Mouse (Mus musculus) MEL (cell line): Measurements from ENCODE around the gene Hmg20a. TPM values are rescaled to one million over a fixed set of nuclear protein-coding genes. Genes with fewer than 3 reads are reported as not detected.

Source experiments
- DNase-seq: peaks from one replicate; pipeline ENCODE4 v3.0.0; 2011; ENCODE audit warnings: low read depth, low spot score
- H3K27ac ChIP-seq: 2 replicates; pipeline ENCODE4 v1.5.1; 2012; ENCODE audit warnings: low read depth, mild to moderate bottlenecking, control low read depth, low read length, moderate library complexity; ENCODE audit not compliant: control insufficient read depth
- H3K27me3 ChIP-seq, 2 experiments: fragments of 150-350 bp in 1 of 2; sonication (generic) in 1 of 2; 2 replicates each; pipeline ENCODE4 v1.6.1; 2012; ENCODE audit warnings: low read length in 2 of 2, mild to moderate bottlenecking in 2 of 2, improper control_type of control experiment in 1 of 2, moderate library complexity in 1 of 2; ENCODE audit not compliant: insufficient read depth in 2 of 2, control insufficient read depth in 1 of 2
- H3K36me3 ChIP-seq, 2 experiments: 2 replicates each; pipeline ENCODE4 v1.6.1; 2012 to 2014; ENCODE audit warnings: low read length in 2 of 2, improper control_type of control experiment in 1 of 2, inconsistent platforms in 1 of 2, mild to moderate bottlenecking in 1 of 2; ENCODE audit not compliant: insufficient read depth in 2 of 2, control insufficient read depth in 1 of 2
- H3K4me1 ChIP-seq, 2 experiments: fragments of 150-350 bp in 1 of 2; sonication (generic) in 1 of 2; 2 replicates each; pipeline ENCODE4 v1.6.1; 2012; ENCODE audit warnings: low read length in 2 of 2, improper control_type of control experiment in 1 of 2, mild to moderate bottlenecking in 1 of 2; ENCODE audit not compliant: insufficient read depth in 2 of 2, control insufficient read depth in 1 of 2
- H3K4me3 ChIP-seq, 2 experiments: fragments of 150-350 bp in 1 of 2; sonication (generic) in 1 of 2; 2 replicates each; pipeline ENCODE4 v1.5.1; 2012; ENCODE audit warnings: low read depth in 2 of 2, low read length in 2 of 2, mild to moderate bottlenecking in 2 of 2, moderate library complexity in 2 of 2, control low read depth in 1 of 2, improper control_type of control experiment in 1 of 2; ENCODE audit not compliant: control insufficient read depth in 1 of 2, insufficient read depth in 1 of 2
- H3K79me2 ChIP-seq: 2 replicates; pipeline ENCODE4 v1.6.1; 2012; ENCODE audit warnings: mild to moderate bottlenecking, low read length, moderate library complexity; ENCODE audit not compliant: control insufficient read depth, poor library complexity, insufficient read depth
- H3K9ac ChIP-seq: 2 replicates; pipeline ENCODE4 v1.6.1; 2012; ENCODE audit warnings: low read depth, mild to moderate bottlenecking, control low read depth, low read length, moderate library complexity; ENCODE audit not compliant: control insufficient read depth, poor library complexity, severe bottlenecking
- H3K9me3 ChIP-seq: fragments of 150-350 bp; sonication (generic); replicated peaks from 2 replicates; pipeline ENCODE4 v1.6.1; 2012; ENCODE audit warnings: mild to moderate bottlenecking, low read length, improper control_type of control experiment, moderate library complexity; ENCODE audit not compliant: insufficient read depth
- BHLHE40 ChIP-seq: IDR thresholded peaks from 2 replicates; pipeline ENCODE4 v1.6.1; 2012; ENCODE audit warnings: low read depth, mild to moderate bottlenecking, inconsistent platforms, low read length, improper control_type of control experiment, borderline replicate concordance
- E2F4 ChIP-seq: IDR thresholded peaks from 2 replicates; pipeline ENCODE4 v1.6.1; 2011; ENCODE audit warnings: low read depth, low read length, improper control_type of control experiment, borderline replicate concordance
- ELF1 ChIP-seq: IDR thresholded peaks from 2 replicates; pipeline ENCODE4 v1.6.1; 2014; ENCODE audit warnings: low read depth, mild to moderate bottlenecking, inconsistent platforms, low read length, improper control_type of control experiment, moderate library complexity
- GATA1 ChIP-seq: IDR thresholded peaks from 2 replicates; pipeline ENCODE4 v1.6.1; 2011; ENCODE audit warnings: low read depth, low read length, improper control_type of control experiment
- HCFC1 ChIP-seq: IDR thresholded peaks from 2 replicates; pipeline ENCODE4 v1.6.1; 2012; ENCODE audit warnings: low read depth, mild to moderate bottlenecking, inconsistent platforms, low read length, improper control_type of control experiment, moderate library complexity
- MAFK ChIP-seq: IDR thresholded peaks from 2 replicates; pipeline ENCODE4 v1.6.1; 2011; ENCODE audit warnings: low read depth, mild to moderate bottlenecking, low read length, improper control_type of control experiment, borderline replicate concordance
- MAX ChIP-seq: IDR thresholded peaks from 2 replicates; pipeline ENCODE4 v1.6.1; 2011; ENCODE audit warnings: low read length, improper control_type of control experiment
- MXI1 ChIP-seq: IDR thresholded peaks from 2 replicates; pipeline ENCODE4 v1.6.1; 2011; ENCODE audit warnings: mild to moderate bottlenecking, low read depth, low read length, improper control_type of control experiment
- MYB ChIP-seq: IDR thresholded peaks from 2 replicates; pipeline ENCODE4 v1.6.1; 2011; ENCODE audit warnings: mild to moderate bottlenecking, low read depth, low read length, improper control_type of control experiment
- NRF1 ChIP-seq: IDR thresholded peaks from 2 replicates; pipeline ENCODE4 v1.6.1; 2014; ENCODE audit warnings: low read depth, mild to moderate bottlenecking, inconsistent platforms, low read length, improper control_type of control experiment, moderate library complexity; ENCODE audit not compliant: poor library complexity, insufficient read depth, severe bottlenecking
- POLR2A ChIP-seq, 2 experiments: IDR thresholded peaks; 2 replicates each; pipeline ENCODE4 v1.6.1; 2011 to 2012; ENCODE audit warnings: low read length in 2 of 2, mild to moderate bottlenecking in 2 of 2, control low read depth in 1 of 2, improper control_type of control experiment in 1 of 2, low read depth in 1 of 2, moderate library complexity in 1 of 2; ENCODE audit not compliant: control insufficient read depth in 1 of 2, insufficient read depth in 1 of 2, poor library complexity in 1 of 2
- RAD21 ChIP-seq: IDR thresholded peaks from 2 replicates; pipeline ENCODE4 v1.6.1; 2011; ENCODE audit warnings: mild to moderate bottlenecking, low read depth, low read length, improper control_type of control experiment
- SIN3A ChIP-seq: IDR thresholded peaks from 2 replicates; pipeline ENCODE4 v1.6.1; 2012; ENCODE audit warnings: low read length, improper control_type of control experiment, inconsistent platforms
- TAL1 ChIP-seq: IDR thresholded peaks from 2 replicates; pipeline ENCODE4 v1.6.1; 2012; ENCODE audit warnings: mild to moderate bottlenecking, inconsistent platforms, low read length, moderate library complexity, mixed read lengths
- TBP ChIP-seq: IDR thresholded peaks from 2 replicates; pipeline ENCODE4 v1.8.0; 2011; ENCODE audit warnings: low read depth, low read length, improper control_type of control experiment
- TCF12 ChIP-seq: IDR thresholded peaks from 2 replicates; pipeline ENCODE4 v1.6.1; 2014; ENCODE audit warnings: low read depth, mild to moderate bottlenecking, inconsistent platforms, low read length, improper control_type of control experiment, moderate library complexity
- UBTF ChIP-seq: IDR thresholded peaks from 2 replicates; pipeline ENCODE4 v1.6.1; 2012; ENCODE audit warnings: low read depth, mild to moderate bottlenecking, inconsistent platforms, low read length, improper control_type of control experiment, moderate library complexity, borderline replicate concordance; ENCODE audit not compliant: insufficient read depth
- USF2 ChIP-seq, 2 experiments: IDR thresholded peaks; 2 replicates each; pipeline ENCODE4 v1.6.1; 2011 to 2012; ENCODE audit warnings: improper control_type of control experiment in 2 of 2, low read length in 2 of 2, borderline replicate concordance in 1 of 2, inconsistent platforms in 1 of 2, low read depth in 1 of 2, mild to moderate bottlenecking in 1 of 2; ENCODE audit not compliant: insufficient read depth in 1 of 2
- ZC3H11A ChIP-seq: IDR thresholded peaks from 2 replicates; pipeline ENCODE4 v1.6.1; 2012; ENCODE audit warnings: low read depth, mild to moderate bottlenecking, inconsistent platforms, low read length, improper control_type of control experiment
- ZMIZ1 ChIP-seq: IDR thresholded peaks from 2 replicates; pipeline ENCODE4 v1.6.1; 2012; ENCODE audit warnings: low read depth, mild to moderate bottlenecking, inconsistent platforms, low read length, improper control_type of control experiment, moderate library complexity
- polyA plus RNA-seq, 2 experiments: library from polyadenylated mRNA; stranded (reverse) in 1 of 2; unstranded in 1 of 2; fragments of >175 nt in 1 of 2; fragments of >200 nt in 1 of 2; gene quantifications; 2 replicates each; pipeline versions ENCODE4 v1.2.1 to v1.2.4; 2012; ENCODE audit warnings: low replicate concordance in 2 of 2, low read depth in 1 of 2; ENCODE audit not compliant: insufficient read length in 2 of 2, insufficient read depth in 1 of 2, missing spikeins in 1 of 2
- total RNA-seq: library from RNA; depleted of rRNA; stranded (reverse); fragments of 300-350 nt; gene quantifications from 2 replicates; pipeline ENCODE4 v1.2.3, GENCODE M21; 2012

The Hmg20a gene
- total and polyA plus RNA-seq, 3 experiments = 12.6 to 23.6 TPM; not detected in 1

DNA sequence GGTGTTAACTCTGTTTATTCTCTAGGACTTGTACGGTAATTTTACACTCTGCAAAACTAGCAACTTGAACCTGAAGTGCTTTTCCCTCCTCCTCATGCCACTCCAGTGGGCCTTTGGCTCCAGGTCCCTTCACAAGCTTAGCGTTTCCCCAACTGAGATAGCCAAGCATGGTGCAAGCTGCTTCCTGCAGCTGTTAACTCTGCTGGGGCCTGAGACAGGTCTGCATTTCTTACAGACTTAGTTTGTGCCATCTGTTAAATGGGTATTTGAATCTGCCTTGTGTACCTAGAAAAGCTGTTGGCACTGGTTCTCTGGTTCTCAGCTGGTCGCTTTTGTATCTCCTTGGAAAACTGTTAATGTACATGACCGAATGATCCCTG is 89.3 kb downstream of the Hmg20a start:
- H3K4me1 ChIP-seq = peaks cover 0 to 8% of the 10 kb centered on the region in 2 experiments; a peak in 2 of 4 replicates
- peak overlapping the region; percentile 58 to 89 for H3K4me3 ChIP-seq
- TF ChIP-seq MXI1 = no peak
- no peak for TF ChIP-seq USF2 (IDR thresholded peaks at IDR 0.05; ENCODE audit: borderline replicate concordance in 1 of 2, insufficient read depth in 1 of 2, low read depth in 1 of 2, low read length in 2 of 2)
- TF ChIP-seq BHLHE40 = no peak
- no peak for TF ChIP-seq E2F4
- TF ChIP-seq NRF1 = no peak
- no peak for TF ChIP-seq POLR2A (IDR thresholded peaks at IDR 0.05; ENCODE audit: control insufficient read depth in 1 of 2, insufficient read depth in 1 of 2, low read depth in 1 of 2, low read length in 2 of 2, poor library complexity in 1 of 2)
- no peak for TF ChIP-seq HCFC1
- TF ChIP-seq SIN3A = no peak
- TF ChIP-seq UBTF = no peak
- TF ChIP-seq TCF12 = no peak
- no peak for TF ChIP-seq MAFK
- no peak for TF ChIP-seq RAD21
- no peak for TF ChIP-seq ZC3H11A
- TF ChIP-seq MYB = no peak
- no peak for TF ChIP-seq MAX
- no peak for TF ChIP-seq TBP
- TF ChIP-seq ELF1 = no peak

GRCm38 (mm10) chr9:56508835-56509451 is 90.5 kb downstream of the Hmg20a start:
- peak; percentile 51 for DNase-seq
- Histone ChIP-seq H3K4me3 (no peak overlapping the region), H3K79me2 (no peaks in the 10 kb centered on the region), H3K9me3 (no peaks in the 10 kb centered on the region), H3K27ac (no peak overlapping the region), H3K27me3 (no peaks in the 10 kb centered on the region), H3K36me3 (peaks cover 0 to 2% of the 10 kb centered on the region in 2 experiments; a peak in 2 of 4 replicates), H3K9ac (no peak overlapping the region), H3K4me1 (peaks cover 0 to 8% of the 10 kb centered on the region in 2 experiments; a peak in 2 of 4 replicates)
- TF ChIP-seq MYB = no peak
- TF ChIP-seq TAL1 = peak; percentile 28; the same call in 1 of the 2 replicates
- peak; percentile 60 for TF ChIP-seq GATA1
- TF ChIP-seq ZMIZ1 = no peak

More for the DNA sequence above, 89.3 kb downstream of the Hmg20a start:
- no peaks in the 10 kb centered on the region for H3K9me3 ChIP-seq
- H3K9ac ChIP-seq = peak overlapping the region; percentile 46; the same call in 1 of the 2 replicates
- no peak overlapping the region for H3K27ac ChIP-seq
- peak; percentile 48 for DNase-seq
- no peaks in the 10 kb centered on the region for H3K79me2 ChIP-seq
- H3K27me3 ChIP-seq = no peaks in the 10 kb centered on the region
- H3K36me3 ChIP-seq = peaks cover 0 to 2% of the 10 kb centered on the region in 2 experiments; a peak in 2 of 4 replicates
